Mouse (Mus musculus): ENCODE data around the gene Ssr2.

DNA sequence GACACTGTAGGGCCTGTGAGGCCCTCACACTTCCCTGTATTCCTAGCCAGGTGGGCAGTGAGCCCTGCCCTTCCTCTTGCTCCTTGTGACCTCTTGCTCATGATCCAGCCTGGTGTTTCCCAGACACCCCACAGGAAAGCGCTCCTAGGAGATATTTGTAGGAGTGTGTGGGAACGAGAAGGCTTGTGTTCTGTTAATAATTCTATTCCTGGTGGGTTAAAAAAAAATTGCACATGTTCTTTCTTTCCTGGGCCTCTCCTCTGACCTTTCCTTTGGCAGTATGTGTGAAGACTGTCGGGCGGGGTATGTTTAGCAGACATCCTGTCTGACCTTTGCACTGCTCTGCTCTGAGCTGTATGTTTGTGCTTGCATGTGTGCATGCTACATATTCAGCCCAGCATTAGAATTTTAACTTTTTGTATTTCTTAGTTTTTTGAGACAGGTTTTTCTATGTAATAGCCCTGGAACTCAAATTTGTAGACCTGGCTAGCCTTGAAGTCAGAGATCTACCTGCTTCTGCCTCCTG is 9.1 kb upstream of the Ssr2 start:
- TF ChIP-seq CTCF (conservative IDR thresholded peaks at IDR 0.05; ENCODE audit: low read length) (no peak), NANOG (IDR thresholded peaks at IDR 0.05; ENCODE audit: borderline replicate concordance, low read length) (no peak)

All from E14TG2a.4 (cell line).